Mouse (Mus musculus): ENCODE results near the gene Wdr76. TPM values are rescaled to one million over a fixed set of nuclear protein-coding genes. Genes with fewer than 3 reads are reported as not detected.
"Not testable (repeated sequence)": the region's sequence is repeated elsewhere in the genome, so short reads cannot be mapped to it uniquely, and the experiment has no call there.

Gene Wdr76
- polyA plus RNA-seq, 1 experiment from 2014 or later, result 15.5 TPM

- not testable (repeated sequence) for H3K4me2 ChIP-seq; H3K36me3 ChIP-seq (replicated peaks); H3K27ac ChIP-seq; H3K4me1 ChIP-seq; ATAC-seq (ENCODE audit: low FRiP score); H3K9ac ChIP-seq; H3K27me3 ChIP-seq; H3K9me3 ChIP-seq; H3K4me3 ChIP-seq (replicated peaks)
- 85% methylated on average over 2 of the region's 2 CpGs for WGBS
These were observed 22.1 kb upstream of the Wdr76 start for GRCm38 (mm10) chr2:121484403-121484802.

DNA sequence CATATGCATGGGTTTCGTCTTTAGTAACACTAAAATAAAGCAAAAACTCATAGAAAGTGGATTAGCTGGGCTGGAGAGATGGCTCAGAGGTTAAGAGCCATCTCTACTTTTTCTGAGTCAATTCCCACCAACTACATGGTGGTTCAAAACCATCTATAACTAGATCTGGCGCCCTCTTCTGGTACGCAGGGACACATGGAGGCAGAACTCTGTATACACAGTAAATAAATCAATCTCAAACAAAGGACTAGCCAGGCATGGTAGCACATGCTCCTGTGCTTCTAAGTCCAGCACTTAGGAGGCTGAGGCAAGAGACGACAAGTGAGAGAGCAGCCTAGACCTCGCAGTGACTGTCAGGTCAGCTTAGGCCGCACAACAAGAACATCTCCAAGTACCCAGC is 5.0 kb upstream of the Wdr76 start:
- 61% methylated on average over 2 of the region's 6 CpGs for WGBS
- not testable (repeated sequence) for H3K27ac ChIP-seq; H3K27me3 ChIP-seq; H3K9ac ChIP-seq; H3K4me1 ChIP-seq; H3K4me2 ChIP-seq; H3K9me3 ChIP-seq; ATAC-seq (ENCODE audit: low FRiP score); H3K36me3 ChIP-seq (replicated peaks); H3K4me3 ChIP-seq (replicated peaks)

GRCm38 (mm10) chr2:121507173-121507950 is 839 bp downstream of the Wdr76 start:
- ATAC-seq (ENCODE audit: low FRiP score), result no peak
- Histone ChIP-seq H3K27ac (no peak overlapping the region), H3K36me3 (replicated peaks) (peaks cover 16% of the 10 kb centered on the region), H3K9me3 (no peaks in the 10 kb centered on the region), H3K4me3 (replicated peaks) (peak overlapping the region; percentile 58), H3K27me3 (no peaks in the 10 kb centered on the region), H3K4me1 (peaks cover 21% of the 10 kb centered on the region), H3K4me2 (peak overlapping the region; percentile 64), H3K9ac (peak overlapping the region; percentile 61)
- WGBS, result 19% methylated on average over 12 of the region's 12 CpGs

DNA sequence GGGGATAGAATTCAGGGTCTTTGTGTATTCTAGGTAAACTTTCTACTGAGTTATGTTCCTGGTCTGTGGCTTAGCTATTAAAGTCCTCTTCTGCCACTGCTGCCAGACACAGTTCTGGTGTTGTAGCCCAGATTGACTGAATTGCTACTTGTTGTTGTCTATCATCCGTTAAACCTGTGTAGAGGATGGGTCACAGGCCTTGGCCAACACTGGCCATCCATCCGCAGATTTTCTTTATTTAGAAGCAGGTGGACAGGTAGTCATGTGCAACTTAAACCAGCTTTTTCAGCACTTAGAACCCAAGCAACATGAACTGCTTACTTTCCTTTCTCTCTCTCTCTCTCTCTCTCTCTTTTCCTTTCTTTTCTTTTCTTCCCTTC is 1.4 kb downstream of the Wdr76 start:
- peak overlapping the region; percentile 64 for H3K4me2 ChIP-seq
- WGBS, result 83% methylated on average over 2 of the region's 2 CpGs
- ATAC-seq (ENCODE audit: low FRiP score), result no peak
- H3K4me3 ChIP-seq (replicated peaks), result peak overlapping the region; percentile 58
- peak overlapping the region; percentile 61 for H3K9ac ChIP-seq
- peaks cover 22% of the 10 kb centered on the region for H3K36me3 ChIP-seq (replicated peaks)
- no peaks in the 10 kb centered on the region for H3K27me3 ChIP-seq
- H3K27ac ChIP-seq, result no peak overlapping the region
- H3K4me1 ChIP-seq, result peaks cover 21% of the 10 kb centered on the region
- no peaks in the 10 kb centered on the region for H3K9me3 ChIP-seq

DNA sequence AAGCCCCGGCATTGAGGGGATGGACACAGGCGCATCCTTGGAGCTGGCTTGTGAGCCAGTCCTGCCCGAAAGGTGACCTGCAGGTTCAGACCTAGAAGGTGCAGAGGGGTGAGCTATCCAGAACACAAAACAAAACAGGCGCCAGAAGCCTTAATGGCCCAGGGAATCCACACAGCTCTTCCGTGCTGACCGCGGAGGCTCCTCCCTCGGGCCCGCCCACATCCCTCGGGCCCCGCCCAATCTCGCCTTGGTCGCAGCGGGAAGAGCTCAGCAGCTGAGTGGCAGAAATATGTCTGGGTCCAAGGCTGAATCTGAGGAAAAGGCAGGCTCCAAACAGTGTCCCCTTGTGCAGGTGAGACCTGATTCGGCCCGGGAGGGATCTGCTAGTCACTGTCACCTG is 3.1 kb downstream of the Wdr76 start:
- H3K9me3 ChIP-seq, result no peaks in the 10 kb centered on the region
- H3K9ac ChIP-seq, result no peak overlapping the region
- WGBS, result 24% methylated on average over 16 of the region's 16 CpGs
- H3K27me3 ChIP-seq, result no peaks in the 10 kb centered on the region
- peak overlapping the region; percentile 28 for H3K4me3 ChIP-seq (replicated peaks)
- H3K36me3 ChIP-seq (replicated peaks), result peaks cover 32% of the 10 kb centered on the region
- ATAC-seq (ENCODE audit: low FRiP score), result 0 out of 2 replicates have a peak, but pooled peaks have one; percentile 57
- H3K4me1 ChIP-seq, result peaks cover 21% of the 10 kb centered on the region
- H3K27ac ChIP-seq, result no peak overlapping the region
- H3K4me2 ChIP-seq, result peak overlapping the region; percentile 44

DNA sequence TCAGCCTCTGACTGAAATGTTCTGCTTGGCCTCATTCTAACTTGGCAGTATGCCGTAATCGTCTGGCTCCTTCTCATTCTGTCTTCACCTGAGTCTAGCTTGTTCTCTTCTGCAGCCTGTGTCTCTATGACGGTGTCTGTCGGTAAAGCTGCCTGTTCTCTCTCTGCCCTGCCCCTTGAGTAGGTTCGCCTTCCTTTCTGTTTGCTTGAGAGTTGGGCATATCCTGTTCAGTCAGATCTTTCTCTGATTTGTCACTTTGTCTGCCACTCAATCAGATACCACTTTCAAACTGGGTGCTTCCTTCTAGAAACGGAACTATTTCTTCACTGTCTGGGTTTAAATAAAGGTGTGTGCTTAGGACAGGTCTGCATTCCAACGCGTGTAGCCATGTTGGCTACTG is 4.9 kb downstream of the Wdr76 start:
- no peaks in the 10 kb centered on the region for H3K9me3 ChIP-seq
- H3K27me3 ChIP-seq, result no peaks in the 10 kb centered on the region
- no peak overlapping the region for H3K4me3 ChIP-seq (replicated peaks)
- no peak for ATAC-seq (ENCODE audit: low FRiP score)
- H3K4me1 ChIP-seq, result peaks cover 19% of the 10 kb centered on the region
- H3K27ac ChIP-seq, result no peak overlapping the region
- no peak overlapping the region for H3K9ac ChIP-seq
- WGBS, result 95% methylated on average over 8 of the region's 8 CpGs
- peaks cover 40% of the 10 kb centered on the region for H3K36me3 ChIP-seq (replicated peaks)
- no peak overlapping the region for H3K4me2 ChIP-seq

- H3K4me3 ChIP-seq (replicated peaks); H3K9ac ChIP-seq; H3K27me3 ChIP-seq; ATAC-seq (ENCODE audit: low FRiP score); H3K4me1 ChIP-seq; H3K4me2 ChIP-seq; H3K27ac ChIP-seq; H3K9me3 ChIP-seq: not testable (repeated sequence)
- peaks cover 54% of the 10 kb centered on the region for H3K36me3 ChIP-seq (replicated peaks)
- 89% methylated on average over 5 of the region's 5 CpGs for WGBS
These were observed 6.7 kb downstream of the Wdr76 start for GRCm38 (mm10) chr2:121512991-121513765.

DNA sequence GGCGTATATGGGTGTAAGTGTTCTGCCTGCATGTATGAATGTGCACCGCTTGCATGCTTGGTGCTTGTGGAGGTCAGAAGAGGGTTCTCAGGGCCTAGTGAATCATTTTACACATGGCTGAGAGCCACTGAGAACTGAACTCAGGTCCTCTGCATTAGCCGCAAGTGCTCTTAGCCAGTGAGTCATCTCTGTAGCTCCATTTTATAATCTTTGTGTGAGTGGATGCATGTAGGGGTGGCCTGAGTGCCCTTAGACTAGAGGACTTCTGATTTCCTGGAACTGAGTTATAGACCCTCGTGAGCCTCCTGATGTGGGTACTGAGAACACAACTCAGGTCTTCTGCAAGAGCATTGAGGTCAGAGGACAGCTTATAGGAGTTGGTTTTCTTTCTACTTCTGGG is 7.7 kb downstream of the Wdr76 start:
- WGBS, result 98% methylated on average over 4 of the region's 4 CpGs
- Histone ChIP-seq H3K27me3 (no peaks in the 10 kb centered on the region), H3K27ac (no peak overlapping the region), H3K9me3 (no peaks in the 10 kb centered on the region), H3K4me1 (peaks cover 6% of the 10 kb centered on the region; the same call in 1 of the 2 replicates), H3K4me3 (replicated peaks) (no peak overlapping the region), H3K36me3 (replicated peaks) (peaks cover 62% of the 10 kb centered on the region), H3K4me2 (no peak overlapping the region), H3K9ac (no peak overlapping the region)
- no peak for ATAC-seq (ENCODE audit: low FRiP score)

GRCm38 (mm10) chr2:121518106-121518505 is 11.6 kb downstream of the Wdr76 start:
- Histone ChIP-seq H3K4me1 (no peaks in the 10 kb centered on the region), H3K4me3 (replicated peaks) (no peak overlapping the region), H3K36me3 (replicated peaks) (peaks cover 56% of the 10 kb centered on the region), H3K4me2 (no peak overlapping the region), H3K9me3 (no peaks in the 10 kb centered on the region), H3K27me3 (no peaks in the 10 kb centered on the region), H3K27ac (no peak overlapping the region), H3K9ac (no peak overlapping the region)
- WGBS, result 96% methylated on average over 5 of the region's 5 CpGs
- no peak for ATAC-seq (ENCODE audit: low FRiP score)

DNA sequence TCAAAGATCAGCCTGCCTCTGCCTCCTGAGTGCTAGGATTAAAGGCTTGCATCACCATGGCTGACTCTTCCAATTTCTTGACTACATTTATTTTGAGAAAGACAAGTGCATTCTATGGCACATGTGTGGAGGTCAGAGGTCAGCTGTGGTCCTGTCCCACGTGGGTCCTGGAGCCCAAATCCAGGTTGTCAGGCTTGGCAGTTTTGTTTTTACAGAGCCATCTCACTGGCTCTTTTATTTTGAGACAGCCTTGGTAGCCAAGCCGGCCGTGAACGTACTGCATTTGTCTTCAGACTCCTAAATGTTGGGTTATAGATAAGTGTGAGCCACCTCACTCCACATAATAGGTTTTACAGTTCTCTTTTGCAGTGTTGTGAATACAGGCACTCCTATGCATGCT is 12.2 kb downstream of the Wdr76 start:
- 95% methylated on average over 4 of the region's 4 CpGs for WGBS
- not testable (repeated sequence) for H3K9me3 ChIP-seq; H3K27ac ChIP-seq; ATAC-seq (ENCODE audit: low FRiP score); H3K9ac ChIP-seq; H3K4me2 ChIP-seq; H3K4me3 ChIP-seq (replicated peaks); H3K27me3 ChIP-seq; H3K4me1 ChIP-seq
- peaks cover 56% of the 10 kb centered on the region for H3K36me3 ChIP-seq (replicated peaks)

DNA sequence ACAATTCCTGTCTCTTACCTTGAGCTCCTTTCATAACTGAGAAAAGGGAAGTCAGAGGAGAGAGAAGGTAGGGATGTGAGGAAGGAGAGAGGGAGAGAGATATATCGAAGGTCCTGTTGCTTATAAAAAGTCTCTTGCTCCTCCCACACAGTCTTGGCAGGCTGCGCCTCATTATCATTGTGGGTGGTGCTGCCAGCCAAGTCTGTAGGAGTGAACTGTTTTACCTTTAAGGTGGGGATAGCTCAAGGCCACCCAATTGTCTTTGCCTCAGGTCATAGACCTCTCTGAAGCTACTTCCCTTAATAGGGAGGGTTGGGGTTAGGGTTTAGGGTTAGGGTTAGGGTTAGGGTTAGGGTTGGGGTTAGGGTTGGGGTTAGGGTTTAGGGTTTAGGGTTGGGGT is 15.5 kb downstream of the Wdr76 start:
- H3K9ac ChIP-seq, result no peak overlapping the region
- no peak overlapping the region for H3K4me2 ChIP-seq
- H3K4me1 ChIP-seq, result no peaks in the 10 kb centered on the region
- H3K27me3 ChIP-seq, result no peaks in the 10 kb centered on the region
- WGBS, result 91% methylated on average over 2 of the region's 2 CpGs
- H3K36me3 ChIP-seq (replicated peaks), result peaks cover 68% of the 10 kb centered on the region
- no peak overlapping the region for H3K27ac ChIP-seq
- H3K9me3 ChIP-seq, result no peaks in the 10 kb centered on the region
- no peak overlapping the region for H3K4me3 ChIP-seq (replicated peaks)
- no peak for ATAC-seq (ENCODE audit: low FRiP score)

DNA sequence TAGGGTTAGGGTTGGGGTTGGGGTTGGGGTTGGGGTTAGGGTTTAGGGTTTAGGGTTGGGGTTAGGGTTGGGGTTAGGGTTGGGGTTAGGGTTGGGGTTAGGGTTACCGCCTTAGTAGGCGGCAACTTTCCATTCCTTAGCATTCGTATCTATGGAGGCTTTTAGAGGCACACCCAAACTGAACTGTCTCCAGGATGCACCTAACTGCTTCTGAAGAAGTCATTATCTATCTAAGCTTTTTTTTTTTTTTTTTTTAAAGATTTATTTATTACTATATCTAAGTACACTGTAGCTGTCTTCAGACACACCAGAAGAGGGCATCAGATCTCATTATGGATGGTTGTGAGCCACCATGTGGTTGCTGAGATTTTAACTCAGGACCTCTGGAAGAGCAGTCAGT is 16.3 kb downstream of the Wdr76 start:
- H3K27ac ChIP-seq; H3K9me3 ChIP-seq; H3K9ac ChIP-seq; H3K27me3 ChIP-seq; H3K4me1 ChIP-seq; H3K4me3 ChIP-seq (replicated peaks); ATAC-seq (ENCODE audit: low FRiP score); H3K4me2 ChIP-seq: not testable (repeated sequence)
- peaks cover 60% of the 10 kb centered on the region for H3K36me3 ChIP-seq (replicated peaks)
- WGBS, result 98% methylated on average over 3 of the region's 3 CpGs

- Histone ChIP-seq H3K4me2 (no peak overlapping the region), H3K27me3 (no peaks in the 10 kb centered on the region), H3K4me1 (no peaks in the 10 kb centered on the region), H3K9ac (no peak overlapping the region), H3K4me3 (replicated peaks) (no peak overlapping the region), H3K36me3 (replicated peaks) (peaks cover 52% of the 10 kb centered on the region), H3K9me3 (no peaks in the 10 kb centered on the region), H3K27ac (no peak overlapping the region)
- no peak for ATAC-seq (ENCODE audit: low FRiP score)
- 92% methylated on average over 2 of the region's 2 CpGs for WGBS
These were observed 18.5 kb downstream of the Wdr76 start for GRCm38 (mm10) chr2:121525056-121525455.

Data from forebrain, embryonic 12.5 days (tissue).